Mouse (Mus musculus) C2C12 (cell line): ENCODE results near the gene Radil.

Experiments
- CTCF ChIP-seq: IDR thresholded peaks from one replicate; pipeline ENCODE4 v1.5.1; 2011; ENCODE audit not compliant: control insufficient read depth, insufficient read depth, insufficient read length
- FOSL1 ChIP-seq: IDR thresholded peaks from one replicate; pipeline ENCODE4 v1.8.0; 2011; ENCODE audit warnings: mild to moderate bottlenecking, low read length; ENCODE audit not compliant: poor library complexity, insufficient read depth, severe bottlenecking
- MAX ChIP-seq: IDR thresholded peaks from one replicate; pipeline ENCODE4 v1.6.1; 2011; ENCODE audit warnings: mild to moderate bottlenecking, control low read depth
- MYOD1 ChIP-seq: IDR thresholded peaks from one replicate; pipeline ENCODE4 v1.6.1; 2011; ENCODE audit warnings: low read depth; ENCODE audit not compliant: control insufficient read depth, insufficient read length

GRCm38 (mm10) chr5:142518973-142519372 is 31.9 kb downstream of the Radil start:
- TF ChIP-seq CTCF (no peak), MYOD1 (no peak), MAX (no peak), FOSL1 (no peak)
